Mouse (Mus musculus) brown adipose tissue, adult 24 weeks (tissue): ENCODE measurements around the gene Tenm2. TPM values are rescaled to one million over a fixed set of nuclear protein-coding genes. Genes with fewer than 3 reads are reported as not detected.

ENCODE experiments used
- H3K27ac ChIP-seq: fragments of 200-500 bp; replicated peaks from 2 replicates; pipeline ENCODE4 v1.5.1; 2012; ENCODE audit warnings: low read depth, mild to moderate bottlenecking, low read length
- H3K4me1 ChIP-seq: fragments of 200-500 bp; 2 replicates; pipeline ENCODE4 v1.6.1; 2012; ENCODE audit warnings: low read length, mixed read lengths; ENCODE audit not compliant: control insufficient read depth, insufficient read depth, insufficient read length
- H3K4me3 ChIP-seq: fragments of 200-500 bp; 2 replicates; pipeline ENCODE4 v1.5.1; 2012; ENCODE audit warnings: low read depth, mild to moderate bottlenecking, low read length, moderate library complexity; ENCODE audit not compliant: insufficient read depth
- polyA plus RNA-seq: library from polyadenylated mRNA; stranded (reverse); fragments of >200 nt; gene quantifications from 2 replicates; pipeline ENCODE4 v1.2.4, GENCODE M21; 2012; ENCODE audit not compliant: missing spikeins, insufficient read depth, insufficient read length

Tenm2 gene
- polyA plus RNA-seq, 1 experiment = not detected

DNA sequence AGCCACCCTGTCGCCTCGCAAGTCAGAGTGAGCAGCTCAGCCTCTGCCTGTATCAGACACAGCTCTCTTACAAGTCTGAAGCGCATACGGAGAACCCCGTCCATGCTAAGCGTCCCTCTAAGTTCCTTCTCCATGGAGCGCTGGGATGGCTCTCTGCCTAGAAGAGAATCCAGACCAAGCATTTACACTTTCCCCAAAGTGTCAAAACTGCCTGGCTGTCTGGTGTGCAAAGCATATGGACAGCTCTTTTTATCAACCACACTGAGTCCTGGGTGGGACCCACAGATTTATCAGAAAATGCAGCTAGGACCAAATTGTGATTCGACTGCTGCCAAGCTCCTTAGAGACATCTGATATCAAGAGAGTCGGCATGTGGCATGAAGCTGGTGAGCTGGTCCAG, 996.9 kb downstream of the Tenm2 start:
- H3K27ac ChIP-seq = no peak overlapping the region
- no peak overlapping the region for H3K4me3 ChIP-seq
- H3K4me1 ChIP-seq = no peaks in the 10 kb centered on the region

DNA sequence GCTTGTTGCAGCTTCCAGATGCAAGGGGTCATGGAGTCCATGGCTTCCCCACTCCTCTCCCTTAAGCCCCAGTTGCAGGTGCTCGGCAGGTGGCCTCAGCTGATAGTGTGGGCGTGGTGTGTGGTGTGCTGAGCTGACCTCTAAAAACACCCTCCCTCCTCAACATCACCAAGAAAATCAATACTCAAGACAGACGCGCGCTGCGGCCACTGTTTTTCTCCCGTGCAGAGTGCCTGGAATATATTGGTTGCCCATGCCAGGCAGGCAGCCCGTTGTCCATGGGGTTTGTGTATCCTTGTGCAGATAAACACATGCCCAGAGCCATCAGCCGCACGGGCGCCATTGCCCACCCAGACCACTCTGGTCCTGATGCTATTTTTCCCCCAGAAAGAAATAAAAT, 1007.1 kb downstream of the Tenm2 start:
- no peaks in the 10 kb centered on the region for H3K4me1 ChIP-seq
- no peak overlapping the region for H3K4me3 ChIP-seq
- H3K27ac ChIP-seq = no peak overlapping the region

DNA sequence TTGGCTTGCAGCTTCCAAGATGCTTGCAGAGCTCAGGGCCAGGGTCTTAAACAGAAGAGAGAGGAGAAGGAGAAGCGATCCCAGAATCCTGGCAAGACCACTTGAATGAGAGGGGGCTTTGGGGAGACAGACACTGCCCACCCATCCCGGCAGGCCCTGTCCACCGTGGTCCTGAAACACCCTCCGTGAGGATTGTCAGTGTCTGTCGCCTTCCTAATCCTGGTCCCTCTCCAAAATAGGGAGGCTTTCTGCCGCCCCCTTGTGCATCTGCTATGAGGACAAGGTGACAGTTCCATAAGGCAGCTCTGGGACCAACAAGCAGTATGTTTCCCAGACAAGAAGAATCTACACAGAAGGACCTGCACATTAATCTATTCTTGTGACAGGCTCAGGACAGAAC, 1007.6 kb downstream of the Tenm2 start:
- no peak overlapping the region for H3K27ac ChIP-seq
- no peak overlapping the region for H3K4me3 ChIP-seq
- no peaks in the 10 kb centered on the region for H3K4me1 ChIP-seq

DNA sequence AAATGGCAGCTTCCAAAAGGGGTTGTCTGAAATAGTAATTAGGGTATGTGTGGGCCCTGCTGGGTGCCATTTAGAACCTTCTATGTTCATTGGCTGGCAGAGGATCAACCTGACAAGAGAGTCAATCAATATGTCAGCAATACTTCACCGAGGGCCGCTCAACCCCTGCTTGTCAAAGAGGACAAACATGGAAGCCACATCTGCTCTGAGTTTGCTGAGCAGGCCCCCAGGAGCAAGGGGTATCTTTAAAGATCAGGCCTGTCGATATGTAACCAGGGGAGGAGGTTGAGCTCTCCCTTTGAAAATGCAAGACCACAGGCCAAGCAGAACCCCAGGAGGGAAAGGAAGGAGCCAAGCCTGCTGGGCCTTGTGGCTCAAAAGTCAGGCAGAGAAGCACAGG, 1009.7 kb downstream of the Tenm2 start:
- Histone ChIP-seq H3K4me1 (no peaks in the 10 kb centered on the region), H3K27ac (no peak overlapping the region), H3K4me3 (no peak overlapping the region)

DNA sequence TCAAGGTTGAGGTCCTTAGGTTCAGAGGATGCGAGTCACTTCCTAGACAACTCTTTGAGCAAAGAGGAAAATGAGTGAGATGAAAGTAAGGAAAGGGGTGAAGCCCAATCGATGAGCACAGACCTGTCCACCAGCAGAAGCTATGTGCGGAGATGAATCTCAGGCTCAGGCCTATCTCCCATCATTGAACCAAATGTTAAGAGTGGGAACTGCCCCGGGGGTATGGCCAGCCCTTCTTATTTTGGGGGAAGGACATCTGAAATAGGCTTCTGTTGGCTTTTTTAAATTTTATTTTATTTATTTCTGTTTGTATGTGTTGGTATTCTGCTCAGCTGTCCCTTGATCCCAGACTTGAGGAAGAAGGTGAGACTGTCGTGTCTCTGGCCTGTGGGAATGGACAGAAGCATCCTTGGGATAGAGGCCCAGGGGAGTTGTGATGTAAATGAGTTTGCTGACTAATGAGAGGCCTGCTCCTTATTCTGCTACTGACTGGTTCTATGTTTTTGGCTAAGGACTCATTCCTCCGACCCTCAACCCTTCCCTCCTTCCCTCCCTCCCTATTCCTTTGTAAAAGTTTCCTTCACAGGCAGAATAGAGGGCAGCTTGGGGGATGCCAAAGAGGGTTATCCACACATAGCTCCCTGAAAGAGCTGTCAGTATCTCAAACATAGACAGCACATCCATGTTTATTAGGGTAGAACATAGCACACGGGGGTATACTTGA, 1011.9 kb downstream of the Tenm2 start:
- Histone ChIP-seq H3K4me1 (no peaks in the 10 kb centered on the region), H3K4me3 (no peak overlapping the region), H3K27ac (no peak overlapping the region)

DNA sequence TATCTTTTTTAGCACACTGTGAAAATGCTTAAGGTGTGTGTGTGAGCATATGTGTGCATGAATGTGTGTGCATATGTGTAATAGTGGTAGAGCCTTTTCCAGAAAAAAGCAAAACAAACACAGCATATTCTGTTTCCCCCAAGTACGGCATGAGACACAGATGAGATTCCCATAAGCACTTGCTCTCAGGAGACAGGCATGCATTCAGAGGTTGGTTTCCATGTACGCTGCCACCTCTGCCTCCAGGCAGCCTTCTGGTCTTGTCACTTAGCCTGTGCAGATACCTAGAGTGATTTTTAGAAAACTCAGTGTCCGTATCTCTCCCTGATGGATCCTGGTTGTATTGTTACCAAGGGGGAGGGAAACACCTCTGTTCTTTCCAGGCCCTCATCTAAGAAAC, 1013.7 kb downstream of the Tenm2 start:
- H3K27ac ChIP-seq = no peak overlapping the region
- H3K4me3 ChIP-seq = no peak overlapping the region
- H3K4me1 ChIP-seq = no peaks in the 10 kb centered on the region

DNA sequence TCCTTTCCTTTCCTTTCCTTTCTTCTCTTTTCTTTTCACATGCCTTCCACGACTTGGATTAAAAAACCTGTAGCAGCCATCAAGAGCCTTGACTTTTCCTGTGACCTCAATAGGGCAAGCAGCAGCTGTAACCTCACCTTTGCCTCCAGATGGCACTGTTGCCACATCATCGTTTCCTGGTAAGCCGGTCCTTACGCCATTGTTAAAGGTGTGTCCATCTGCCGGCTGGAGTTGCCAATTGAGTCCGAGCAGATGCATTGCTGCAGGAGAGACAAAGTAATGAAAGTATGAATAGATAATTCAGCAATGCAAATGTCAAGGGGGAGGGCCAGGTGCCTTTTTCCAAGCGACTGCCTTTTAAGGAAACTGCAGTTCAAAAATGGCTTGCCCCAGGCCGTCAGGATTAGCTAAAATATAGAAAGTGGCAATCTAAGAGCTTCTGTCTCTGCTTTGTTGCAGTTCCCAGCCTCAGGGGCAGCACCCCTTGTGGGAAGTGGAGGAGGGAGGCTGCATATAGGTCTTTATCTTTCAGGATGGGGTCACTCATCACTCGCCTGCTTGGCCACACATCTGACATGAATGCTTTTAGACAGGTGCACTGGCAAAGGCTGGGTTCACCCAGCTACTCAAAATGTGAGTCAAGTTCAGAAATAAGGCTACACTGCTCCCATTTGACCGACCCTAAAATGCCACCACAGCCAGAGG, 1014.3 kb downstream of the Tenm2 start:
- Histone ChIP-seq H3K4me3 (no peak overlapping the region), H3K4me1 (no peaks in the 10 kb centered on the region), H3K27ac (no peak overlapping the region)

DNA sequence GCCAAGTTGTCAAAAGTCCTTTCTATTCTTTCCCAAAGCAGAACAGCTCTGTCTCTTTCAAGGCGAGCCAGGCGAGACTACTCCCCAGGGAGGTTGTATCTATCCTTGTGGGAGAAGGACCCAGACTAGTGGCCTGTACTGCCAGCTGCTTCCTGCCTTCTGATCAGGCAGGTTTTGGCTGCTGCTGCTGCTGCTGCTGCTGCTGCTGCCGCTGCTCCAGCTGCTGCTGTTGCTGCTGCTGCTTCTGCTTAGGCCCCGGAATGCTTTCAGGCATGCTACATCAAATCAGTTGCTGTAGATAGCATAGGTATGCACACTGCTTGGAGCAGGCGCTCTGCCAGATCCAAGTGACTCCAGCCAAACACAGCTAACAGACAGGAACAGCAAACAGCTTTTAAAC, 1015.1 kb downstream of the Tenm2 start:
- H3K4me1 ChIP-seq = no peaks in the 10 kb centered on the region
- no peak overlapping the region for H3K27ac ChIP-seq
- H3K4me3 ChIP-seq = no peak overlapping the region

DNA sequence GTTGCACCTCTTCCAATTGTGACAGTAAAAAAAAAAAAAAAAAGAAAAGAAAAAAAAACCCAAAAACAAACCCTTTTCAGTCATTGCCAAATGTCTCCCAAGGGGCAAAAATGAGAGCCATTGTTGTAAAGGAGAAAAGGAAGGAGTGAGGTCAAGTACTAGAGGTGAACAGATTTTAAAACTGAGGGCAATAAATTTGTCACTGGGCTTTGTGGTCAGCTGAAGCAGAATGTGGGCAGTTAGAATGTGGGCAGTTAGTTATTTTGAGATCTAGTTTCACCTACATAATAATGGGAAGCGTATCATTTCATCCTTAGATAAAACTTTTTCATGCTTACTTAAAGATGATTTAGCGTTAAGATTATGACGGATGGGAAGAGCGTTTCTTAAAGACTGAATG, 1016.2 kb downstream of the Tenm2 start:
- Histone ChIP-seq H3K27ac (no peak overlapping the region), H3K4me3 (no peak overlapping the region), H3K4me1 (no peaks in the 10 kb centered on the region)

DNA sequence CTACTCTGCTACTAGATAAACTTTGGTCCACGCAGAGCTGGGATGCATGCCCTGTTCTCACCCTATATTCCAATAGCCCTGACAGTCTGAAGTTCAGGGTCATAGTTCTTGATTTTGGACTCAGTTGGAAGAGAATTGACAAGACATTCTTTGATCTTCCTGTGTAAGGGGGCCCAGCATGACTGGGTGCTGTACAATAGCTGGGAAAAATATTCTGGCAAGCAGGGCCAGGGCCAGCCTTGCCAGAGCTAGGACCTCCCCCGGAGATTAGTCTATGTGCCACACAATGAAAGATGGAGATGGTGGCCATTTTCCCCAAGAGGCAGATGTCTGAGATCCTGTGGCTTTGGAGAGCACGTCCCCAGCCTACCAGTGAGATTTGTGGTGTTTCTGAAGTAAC, 1021.2 kb downstream of the Tenm2 start:
- Histone ChIP-seq H3K4me1 (no peaks in the 10 kb centered on the region), H3K27ac (no peak overlapping the region), H3K4me3 (no peak overlapping the region)

DNA sequence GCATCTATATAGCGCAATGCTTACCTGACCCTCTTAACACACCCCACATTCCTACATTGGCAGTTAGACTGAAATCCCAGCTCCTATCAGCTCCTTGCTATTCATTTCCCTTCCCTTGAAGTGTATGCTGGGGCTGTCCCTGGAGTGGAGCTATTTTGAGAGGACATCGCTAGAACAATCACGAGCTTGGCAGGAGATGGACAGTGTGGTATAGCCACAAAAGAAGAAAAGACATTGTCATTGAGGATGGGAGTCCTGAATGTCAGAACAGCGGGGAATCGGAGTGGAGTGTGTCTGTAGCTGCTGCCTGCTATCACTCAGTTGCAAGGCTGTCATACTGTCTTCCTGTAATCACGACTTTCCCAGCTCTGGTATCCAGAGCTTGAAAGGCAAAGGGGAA, 1031.4 kb downstream of the Tenm2 start:
- Histone ChIP-seq H3K27ac (no peak overlapping the region), H3K4me1 (no peaks in the 10 kb centered on the region)

DNA sequence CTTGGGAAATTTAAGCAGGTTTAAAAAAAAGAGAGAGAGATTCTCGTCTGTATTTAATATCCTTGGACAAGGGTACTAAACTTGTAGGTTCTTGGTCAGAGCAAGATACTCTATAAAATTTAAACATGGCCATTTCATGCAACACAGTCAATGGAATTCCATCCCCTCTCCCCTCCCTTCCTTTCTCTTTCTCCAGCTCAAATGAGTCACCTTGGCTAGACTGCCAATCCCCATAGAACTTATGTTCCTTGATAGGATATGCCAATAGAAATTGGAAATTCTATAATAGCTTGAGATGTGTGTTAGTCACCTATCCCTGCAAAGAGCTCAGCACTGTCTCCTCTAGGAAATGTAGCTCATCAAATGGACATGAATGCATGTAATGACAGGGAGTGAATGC, 1031.9 kb downstream of the Tenm2 start:
- no peak overlapping the region for H3K4me3 ChIP-seq
- no peaks in the 10 kb centered on the region for H3K4me1 ChIP-seq
- H3K27ac ChIP-seq = no peak overlapping the region

More for the DNA sequence above, 1031.4 kb downstream of the Tenm2 start:
- H3K4me3 ChIP-seq = no peak overlapping the region

DNA sequence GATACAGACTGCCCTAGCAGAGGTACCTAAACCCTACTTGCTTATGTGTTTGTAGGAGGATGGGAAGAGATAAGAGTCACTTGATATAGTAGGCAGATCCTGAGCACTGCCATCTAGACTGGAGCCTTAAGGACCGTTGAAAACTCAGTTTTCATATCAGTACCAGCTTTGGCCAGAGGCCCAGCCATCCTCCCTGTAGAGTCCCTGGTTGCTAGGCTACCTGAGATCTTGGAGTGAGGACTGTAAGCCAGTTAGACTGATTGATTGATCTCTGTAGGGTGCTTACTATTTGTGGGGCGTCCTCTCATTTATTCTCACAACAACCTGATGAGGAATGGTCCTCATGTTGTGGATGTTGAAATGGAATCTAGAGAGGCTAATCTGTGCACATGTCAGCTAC, 1041.4 kb downstream of the Tenm2 start:
- Histone ChIP-seq H3K27ac (no peak overlapping the region), H3K4me1 (no peaks in the 10 kb centered on the region), H3K4me3 (no peak overlapping the region)

DNA sequence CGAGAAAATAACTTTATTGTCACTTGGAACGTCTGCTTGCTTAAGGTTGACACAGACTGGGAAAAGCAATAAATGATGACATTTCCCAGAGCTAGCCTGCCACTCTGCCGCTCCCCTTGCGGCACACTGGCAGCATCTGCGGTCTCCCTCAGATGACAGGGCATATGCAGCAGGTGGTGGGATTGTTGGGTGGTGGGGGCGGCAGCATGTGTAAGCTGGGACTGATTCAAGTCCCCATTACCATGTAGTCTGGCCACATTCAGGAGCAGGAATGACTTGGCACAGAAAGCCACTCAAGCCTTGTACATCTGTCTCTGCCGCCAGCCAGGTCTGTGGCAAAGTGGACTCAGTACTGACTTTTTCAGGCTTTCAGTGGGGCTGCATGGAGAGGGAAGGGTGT, 1059.7 kb downstream of the Tenm2 start:
- Histone ChIP-seq H3K4me1 (no peaks in the 10 kb centered on the region), H3K4me3 (no peak overlapping the region)

DNA sequence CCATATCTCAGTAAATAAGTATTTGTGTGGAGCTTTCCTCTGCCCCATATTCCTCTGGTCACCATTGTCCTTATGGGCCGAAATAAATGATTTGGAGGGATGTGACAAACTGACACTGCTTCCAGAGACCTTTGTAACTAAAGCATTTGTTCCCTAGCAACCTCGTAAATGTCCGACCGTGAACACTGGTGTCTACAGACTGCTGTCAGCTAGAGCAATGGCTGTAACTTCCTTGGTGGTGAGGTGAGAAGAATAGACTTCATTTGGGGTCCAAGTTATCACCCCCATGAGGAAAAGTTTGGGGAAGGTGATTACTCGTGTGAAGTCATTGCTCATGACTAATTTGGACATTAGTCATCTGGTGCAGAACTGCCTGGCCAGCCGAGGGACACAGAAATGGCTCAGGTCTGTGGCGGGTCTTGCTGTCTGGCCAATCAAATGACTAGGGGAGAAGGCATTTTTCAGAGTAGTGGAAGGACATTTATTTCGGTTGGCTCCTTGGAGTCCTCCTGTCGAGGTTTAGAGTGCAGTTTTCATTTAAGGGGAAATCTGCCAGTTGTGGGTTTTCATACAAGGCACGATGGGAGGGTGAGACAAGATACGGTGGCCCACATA, 1062.6 kb downstream of the Tenm2 start:
- Histone ChIP-seq H3K4me3 (no peak overlapping the region), H3K27ac (no peak overlapping the region)

More for the DNA sequence above, 1059.7 kb downstream of the Tenm2 start:
- H3K27ac ChIP-seq = no peak overlapping the region

DNA sequence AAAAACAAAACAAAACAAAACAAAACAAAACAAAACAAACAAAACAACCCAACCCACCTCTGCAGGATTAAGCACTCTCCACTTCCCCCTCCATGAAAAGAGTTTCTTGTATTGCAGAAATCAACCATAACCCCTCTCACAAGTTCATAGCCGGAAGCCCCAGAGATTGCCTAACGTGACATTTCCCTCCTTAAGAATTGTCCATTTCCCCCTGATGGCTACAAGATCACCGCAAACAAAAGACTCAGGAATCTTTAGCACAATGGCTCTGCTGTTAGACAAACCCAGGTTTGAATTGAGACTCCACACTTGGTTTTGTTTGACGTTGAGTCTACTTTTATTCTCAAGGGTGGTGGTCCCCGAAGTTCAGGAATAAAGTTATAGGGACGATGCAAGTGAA, 1063.2 kb downstream of the Tenm2 start:
- no peak overlapping the region for H3K27ac ChIP-seq
- H3K4me1 ChIP-seq = no peaks in the 10 kb centered on the region
- no peak overlapping the region for H3K4me3 ChIP-seq

More for the DNA sequence above, 1062.6 kb downstream of the Tenm2 start:
- no peaks in the 10 kb centered on the region for H3K4me1 ChIP-seq
